Mouse (Mus musculus): ENCODE results near the gene Il9r.
"Not testable (repeated sequence)": the region's sequence is repeated elsewhere in the genome, so short reads cannot be mapped to it uniquely, and the experiment has no call there.

Il9r gene

GRCm38 (mm10) chr11:32226124-32226871 lies 26.2 kb upstream of the Il9r start, which contains the start of gene Mpg:
Mpg (plus strand) TSS chr11:32226505.
- peak; percentile 93 for DNase-seq

- DNase-seq = no peak
Measured at GRCm38 (mm10) chr11:32225222-32226104, 25.4 kb upstream of the Il9r start.

DNA sequence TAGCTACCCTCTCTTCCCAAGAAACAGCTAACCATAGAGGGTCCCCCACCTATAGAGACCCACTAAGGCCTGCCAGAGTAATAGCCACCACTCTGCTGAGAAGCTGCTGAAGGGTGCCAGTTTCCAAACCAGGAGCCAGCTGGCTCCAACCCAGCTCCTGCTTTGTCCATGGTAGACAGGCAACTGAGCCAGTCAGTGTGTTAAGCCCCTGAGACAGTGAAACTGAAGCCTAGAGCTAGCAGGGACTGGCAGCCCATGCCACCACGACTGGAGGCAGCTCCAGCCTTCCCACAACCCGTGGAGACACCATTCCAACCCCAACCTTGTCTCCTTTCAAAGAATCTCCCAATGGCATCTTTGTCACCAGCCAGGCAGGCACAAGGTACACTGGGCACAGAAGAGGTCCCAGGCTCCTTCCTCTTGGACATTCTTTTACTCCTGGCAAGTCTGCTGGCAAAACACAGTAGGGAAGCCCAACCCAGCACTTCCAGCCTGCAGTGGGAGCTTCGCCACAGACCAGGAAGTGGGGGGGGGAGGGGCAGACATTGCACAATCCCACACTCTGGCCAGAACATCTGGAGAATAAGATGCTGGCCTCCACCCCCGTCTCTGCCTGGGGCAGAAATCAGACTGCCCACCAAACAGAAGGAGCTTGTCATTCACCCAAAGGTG lies 24.5 kb upstream of the Il9r start:
- no peak for DNase-seq

DNA sequence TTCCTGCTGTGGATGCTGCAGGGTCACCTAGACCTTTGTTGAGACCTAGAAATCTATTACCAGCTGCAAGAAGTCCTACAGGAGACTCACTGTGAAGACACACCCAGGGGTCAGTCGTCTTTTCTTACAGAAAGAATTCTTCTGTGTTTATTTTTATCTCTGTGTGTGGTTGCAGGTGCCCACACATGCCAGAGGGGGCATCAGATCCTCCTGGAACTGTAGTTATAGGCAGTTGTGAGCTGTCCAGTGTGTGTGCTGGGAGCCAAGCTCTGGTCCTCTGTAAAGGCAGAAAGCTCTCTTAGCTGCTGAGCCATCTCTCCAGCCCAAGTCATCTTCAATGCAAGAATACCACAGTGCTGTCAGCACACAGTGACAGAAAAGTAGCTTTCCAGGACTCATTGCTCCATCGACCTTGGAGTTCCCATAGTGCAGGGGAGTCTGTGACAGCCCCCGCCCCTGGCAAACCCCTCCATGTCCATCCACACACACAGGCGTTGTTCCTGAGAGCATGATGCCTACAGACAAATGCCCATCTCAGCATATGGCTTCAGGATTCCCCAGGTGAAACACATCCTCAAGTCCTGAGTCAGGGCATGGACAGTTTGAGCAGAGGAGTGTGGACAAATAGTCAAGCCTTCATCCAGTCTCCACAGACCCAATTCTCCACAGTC lies 23.4 kb upstream of the Il9r start:
- no peak for DNase-seq

GRCm38 (mm10) chr11:32222570-32223194 lies 22.6 kb upstream of the Il9r start:
- no peak for DNase-seq

DNA sequence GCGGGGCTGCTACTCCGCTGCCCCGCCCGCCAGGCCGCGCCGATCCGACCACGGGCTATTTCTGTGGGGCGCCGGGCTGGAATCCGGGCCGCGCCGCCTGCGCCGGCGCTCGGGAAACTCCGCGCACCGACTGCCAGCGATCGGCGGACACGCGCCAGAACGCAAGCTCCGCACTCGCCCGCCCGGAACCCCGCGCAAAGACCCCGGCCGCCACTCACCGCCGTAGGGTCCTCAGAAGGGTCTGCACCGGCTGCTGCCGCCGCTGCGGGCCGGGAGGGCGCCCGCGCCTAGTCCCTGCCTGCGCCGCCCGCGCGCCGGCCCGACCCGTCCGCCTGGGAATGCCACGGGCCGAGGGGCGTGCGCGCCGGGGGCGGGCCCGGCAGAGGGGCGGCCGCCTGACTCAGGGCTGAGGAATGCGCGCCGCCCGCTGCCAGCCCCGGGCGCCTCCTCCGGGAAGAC lies 21.9 kb upstream of the Il9r start, which contains the start of gene Rhbdf1:
Gene Rhbdf1, minus strand, starts transcription at position 350 of the 459 bp plus-strand sequence.
- DNase-seq = no peak

- no peak for DNase-seq
Measured at GRCm38 (mm10) chr11:32221225-32221950, 21.3 kb upstream of the Il9r start.

GRCm38 (mm10) chr11:32220607-32221224 lies 20.6 kb upstream of the Il9r start:
- DNase-seq = no peak

- DNase-seq = no peak
Measured at GRCm38 (mm10) chr11:32219287-32219686, 19.2 kb upstream of the Il9r start.

DNA sequence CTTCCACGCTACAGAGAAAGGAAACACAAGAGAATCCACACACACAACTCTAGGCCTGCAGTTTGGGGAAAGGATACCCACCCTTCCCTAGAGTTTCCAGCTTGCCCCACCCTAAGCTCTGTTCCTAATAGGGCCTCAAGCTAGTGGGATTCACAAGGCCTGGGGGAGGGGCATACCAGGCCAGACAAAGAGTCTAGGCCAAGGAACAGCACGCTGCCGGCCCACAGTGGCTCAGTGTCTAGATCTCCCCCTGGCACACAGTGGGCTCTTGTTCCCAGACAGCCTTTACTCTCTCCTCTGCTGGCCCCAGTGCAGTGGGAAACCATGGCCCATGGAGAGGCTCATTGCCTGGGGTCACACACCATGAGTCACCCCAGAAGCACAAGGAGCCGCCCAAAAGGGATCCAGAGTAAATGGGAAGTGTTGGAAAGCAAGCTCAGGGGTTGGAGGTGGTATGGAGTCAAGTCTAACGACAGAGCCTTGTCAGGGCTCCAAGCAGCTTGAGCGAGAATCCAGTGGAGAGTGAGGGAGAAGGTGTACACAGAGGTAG lies 18.5 kb upstream of the Il9r start:
- DNase-seq = no peak

GRCm38 (mm10) chr11:32216851-32217250 lies 16.8 kb upstream of the Il9r start:
- DNase-seq = no peak

- DNase-seq = no peak
Measured at GRCm38 (mm10) chr11:32215372-32216162, 15.5 kb upstream of the Il9r start.

GRCm38 (mm10) chr11:32210623-32211022 lies 10.5 kb upstream of the Il9r start:
- DNase-seq = no peak

DNA sequence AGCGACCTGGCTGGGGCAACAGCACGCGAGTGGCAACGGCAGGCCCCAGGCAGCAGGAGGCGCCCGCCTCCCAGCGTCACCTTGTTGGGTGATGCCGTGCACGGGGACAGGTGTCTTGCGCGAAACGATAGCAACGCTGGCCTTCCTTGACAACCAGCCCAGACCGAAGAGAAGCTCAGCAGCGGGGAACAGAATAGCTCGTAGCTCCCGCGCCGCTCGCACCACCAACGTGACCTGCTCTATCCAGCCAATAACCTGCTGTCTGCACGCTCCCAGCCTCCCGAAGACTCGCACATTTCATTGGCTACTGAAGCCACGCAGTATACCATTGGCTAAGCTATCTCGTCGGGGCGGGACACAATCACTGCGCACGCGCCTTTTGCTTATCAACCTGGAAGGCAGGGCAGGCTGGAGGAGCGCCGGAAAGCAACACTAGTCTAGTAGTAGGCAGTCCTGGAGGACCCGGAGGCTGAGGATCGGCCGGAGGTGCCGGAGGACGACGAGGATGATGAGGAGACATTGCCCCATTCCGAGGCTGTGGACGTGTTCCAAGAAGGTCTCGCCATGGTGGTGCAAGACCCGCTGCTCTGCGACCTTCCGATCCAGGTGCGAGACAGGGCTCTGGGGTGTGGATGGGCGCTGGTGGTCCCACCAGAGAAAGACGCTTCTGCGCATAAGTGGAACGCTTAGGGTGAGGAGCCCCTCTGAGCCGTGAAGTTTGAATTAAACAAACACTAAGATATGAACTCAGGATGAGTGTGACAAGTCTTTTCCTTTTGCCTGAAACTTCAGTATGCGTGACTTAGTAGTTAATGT lies 5.2 kb upstream of the Il9r start, which contains the start of gene Snrnp25:
Gene Snrnp25, plus strand, starts transcription at position 358 of the 816 bp plus-strand sequence.
- peak; percentile 97 for DNase-seq

- DNase-seq = no peak
Measured at GRCm38 (mm10) chr11:32201922-32202685, 2.0 kb upstream of the Il9r start.

DNA sequence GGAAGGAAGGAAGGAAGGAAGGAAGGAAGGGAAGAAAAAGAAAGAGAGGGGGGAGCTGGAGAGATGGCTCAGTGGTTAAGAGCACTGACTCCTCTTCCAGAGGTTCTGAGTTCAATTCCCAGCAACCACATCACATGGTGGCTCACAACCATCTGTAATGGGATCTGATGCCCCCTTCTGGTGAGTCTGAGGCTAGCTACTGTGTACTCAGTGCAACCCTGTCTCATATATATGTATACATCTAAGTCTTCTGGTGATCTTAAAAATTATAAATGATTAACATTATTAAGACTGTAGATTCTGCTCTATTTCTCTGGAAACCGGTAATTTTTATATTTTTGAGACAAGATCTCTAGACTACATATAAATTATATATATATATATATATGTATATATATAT lies 913 bp upstream of the Il9r start:
- DNase-seq = not testable (repeated sequence)

DNA sequence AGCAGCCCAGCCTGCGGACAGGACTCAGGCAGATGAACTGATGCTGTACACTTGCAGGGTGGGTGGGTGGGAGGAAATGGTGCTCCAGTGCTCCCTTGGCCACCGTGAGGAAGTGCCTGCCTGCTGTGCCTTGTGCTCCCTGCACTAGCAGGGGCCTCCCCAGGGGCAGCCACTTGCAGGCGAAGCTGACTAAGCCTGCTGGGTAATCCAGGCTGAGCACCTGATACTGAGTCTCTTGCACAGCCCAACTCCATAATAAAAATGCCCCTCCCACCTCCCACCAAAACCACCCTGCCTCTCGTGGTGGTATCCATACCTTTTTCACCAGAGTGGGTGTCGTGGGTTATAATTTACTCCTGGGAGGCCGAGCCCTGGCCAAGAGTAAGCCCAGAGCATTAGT lies 849 bp downstream of the Il9r start:
- no peak for DNase-seq

Measured in right cerebral cortex, adult 18-20 months (tissue).